Mouse (Mus musculus): ENCODE data around the gene Ackr4.

DNA sequence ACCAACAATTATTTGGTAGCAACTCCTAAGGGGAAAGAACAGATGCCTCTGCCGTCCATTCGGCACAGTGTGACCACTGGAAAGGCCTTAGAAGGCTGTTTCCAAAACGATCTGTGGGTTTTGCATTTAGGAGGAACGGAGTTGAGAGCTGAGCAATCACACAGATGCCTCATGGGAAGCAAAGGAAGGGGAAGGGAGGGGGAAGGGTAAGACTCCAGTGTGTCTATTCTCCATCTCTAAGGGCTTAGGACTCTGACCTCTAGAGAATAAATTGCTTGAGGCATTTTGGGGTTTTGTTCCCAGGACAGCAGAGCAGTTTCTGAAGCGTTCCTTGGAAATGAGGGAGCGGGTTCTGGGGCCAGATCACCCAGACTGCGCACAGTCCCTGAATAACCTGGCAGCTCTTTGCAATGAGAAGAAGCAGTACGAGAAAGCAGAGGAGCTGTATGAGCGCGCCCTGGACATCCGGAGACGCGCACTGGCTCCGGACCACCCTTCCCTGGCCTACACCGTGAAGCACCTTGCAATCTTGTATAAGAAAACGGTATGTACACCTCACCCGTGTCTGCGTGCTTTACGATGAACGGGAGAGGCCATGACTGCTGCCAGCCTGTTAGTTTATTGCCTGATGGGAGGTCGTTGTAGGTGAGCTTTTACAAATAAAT lies 87.6 kb downstream of the Ackr4 start:
- TF ChIP-seq POLR2A (IDR thresholded peaks at IDR 0.05; ENCODE audit: insufficient read depth, low read depth, low read length) (no peak), EP300 (IDR thresholded peaks at IDR 0.05; ENCODE audit: insufficient read depth, low read depth, low read length) (no peak)
